Mouse (Mus musculus) hindlimb bud, embryonic 11.5 days (tissue): ENCODE results near the gene Myof.

Source experiments
- DNase-seq: peaks from one replicate; pipeline ENCODE4 v3.0.0-alpha.2; 2012; ENCODE audit warnings: low read depth, low spot score; ENCODE audit errors: extremely low spot score

Gene Myof

GRCm38 (mm10) chr19:37955425-37956001 lies 87.9 kb downstream of the Myof start:
- peak; percentile 24 for DNase-seq

- no peak for DNase-seq
Measured at GRCm38 (mm10) chr19:37954772-37955171, 88.6 kb downstream of the Myof start.

GRCm38 (mm10) chr19:37954236-37954635 lies 89.1 kb downstream of the Myof start:
- DNase-seq, result no peak

GRCm38 (mm10) chr19:37946696-37947095 lies 96.7 kb downstream of the Myof start:
- no peak for DNase-seq

- DNase-seq, result no peak
Measured at GRCm38 (mm10) chr19:37946053-37946452, 97.3 kb downstream of the Myof start.

- no peak for DNase-seq
Measured at GRCm38 (mm10) chr19:37939203-37939602, 104.2 kb downstream of the Myof start.

- no peak for DNase-seq
Measured at GRCm38 (mm10) chr19:37937092-37937491, 106.3 kb downstream of the Myof start.

- no peak for DNase-seq
Measured at GRCm38 (mm10) chr19:37934640-37935039, 108.7 kb downstream of the Myof start.

- no peak for DNase-seq
Measured at GRCm38 (mm10) chr19:37932198-37932597, 111.2 kb downstream of the Myof start.

GRCm38 (mm10) chr19:37927911-37928310 lies 115.5 kb downstream of the Myof start:
- no peak for DNase-seq

GRCm38 (mm10) chr19:37925323-37925722 lies 118.1 kb downstream of the Myof start:
- DNase-seq, result no peak

- DNase-seq, result no peak
Measured at GRCm38 (mm10) chr19:37924266-37924665, 119.1 kb downstream of the Myof start.

GRCm38 (mm10) chr19:37921098-37921497 lies 122.3 kb downstream of the Myof start:
- no peak for DNase-seq

- no peak for DNase-seq
Measured at GRCm38 (mm10) chr19:37918515-37918932, 124.9 kb downstream of the Myof start.

- DNase-seq, result no peak
Measured at GRCm38 (mm10) chr19:37914261-37914660, 129.1 kb downstream of the Myof start.

GRCm38 (mm10) chr19:37912501-37912900 lies 130.9 kb downstream of the Myof start:
- no peak for DNase-seq

GRCm38 (mm10) chr19:37909830-37910261 lies 133.5 kb downstream of the Myof start:
- no peak for DNase-seq

GRCm38 (mm10) chr19:37907451-37908320 lies 135.7 kb downstream of the Myof start:
- DNase-seq, result peak; percentile 66

GRCm38 (mm10) chr19:37906916-37907315 lies 136.5 kb downstream of the Myof start:
- peak; percentile 39 for DNase-seq

GRCm38 (mm10) chr19:37896081-37896480 lies 147.3 kb downstream of the Myof start:
- DNase-seq, result no peak

GRCm38 (mm10) chr19:37891006-37891405 lies 152.4 kb downstream of the Myof start:
- DNase-seq, result no peak
